Mouse (Mus musculus) ovary, postnatal 10 days (tissue): Measurements from ENCODE around the gene Olfr1333.
"Not testable (repeated sequence)": the region's sequence is repeated elsewhere in the genome, so short reads cannot be mapped to it uniquely, and the experiment has no call there.

Source experiments
- DNase-seq: peaks from one replicate; pipeline ENCODE4 v3.0.0; 2022; ENCODE audit warnings: low spot score

Olfr1333 gene

GRCm38 (mm10) chr4:118836179-118836578 lies at the start of gene Olfr1333:
Gene Olfr1333 (minus strand): TSS chr4:118836279.
- no peak for DNase-seq

- DNase-seq = no peak
Measured at GRCm38 (mm10) chr4:118867566-118867965, 31.5 kb upstream of the Olfr1333 start.

GRCm38 (mm10) chr4:118864349-118864748 lies 28.3 kb upstream of the Olfr1333 start, which contains the start of gene Olfr1331:
Gene Olfr1331 (plus strand): TSS chr4:118864649.
- no peak for DNase-seq

- DNase-seq = no peak
Measured at GRCm38 (mm10) chr4:118862704-118863103, 26.6 kb upstream of the Olfr1333 start.

- no peak for DNase-seq
Measured at GRCm38 (mm10) chr4:118861791-118862190, 25.7 kb upstream of the Olfr1333 start.

- DNase-seq = no peak
Measured at GRCm38 (mm10) chr4:118818921-118819320, 17.2 kb downstream of the Olfr1333 start.

- no peak for DNase-seq
Measured at GRCm38 (mm10) chr4:118809844-118810243, 26.2 kb downstream of the Olfr1333 start, which contains the start of gene Olfr1335. Gene Olfr1335 (minus strand): TSS chr4:118809944.

GRCm38 (mm10) chr4:118792796-118793195 lies 43.3 kb downstream of the Olfr1333 start:
- not testable (repeated sequence) for DNase-seq

- no peak for DNase-seq
Measured at GRCm38 (mm10) chr4:118782486-118782885, 53.6 kb downstream of the Olfr1333 start, which contains the start of gene Olfr1337. Gene Olfr1337 (minus strand): TSS chr4:118782586.
